Mouse (Mus musculus): Measurements from ENCODE around the gene Extl2. TPM values are rescaled to one million over a fixed set of nuclear protein-coding genes. Genes with fewer than 3 reads are reported as not detected.

Extl2 gene
- polyA plus RNA-seq, 1 experiment from 2014 or later: 24.6 TPM

- ATAC-seq (replicated peaks): peak; percentile 78
- Histone ChIP-seq H3K9me3 (no peaks in the 10 kb centered on the region), H3K4me2 (replicated peaks) (no peak overlapping the region), H3K9ac (replicated peaks) (no peak overlapping the region), H3K27me3 (no peaks in the 10 kb centered on the region), H3K4me1 (0 out of 2 replicates have a peak, but pooled peaks cover 3% of the 10 kb centered on the region), H3K27ac (replicated peaks) (no peak overlapping the region), H3K4me3 (no peak overlapping the region), H3K36me3 (no peaks in the 10 kb centered on the region)
- 16% methylated on average over 5 of the region's 5 CpGs for WGBS
These were observed 39.8 kb downstream of the Extl2 start for GRCm38 (mm10) chr3:116047034-116047433.

GRCm38 (mm10) chr3:116057078-116057477 is 49.8 kb downstream of the Extl2 start:
- H3K27ac ChIP-seq (replicated peaks): no peak overlapping the region
- ATAC-seq (replicated peaks): no peak
- no peak overlapping the region for H3K9ac ChIP-seq (replicated peaks)
- no peak overlapping the region for H3K4me2 ChIP-seq (replicated peaks)
- no peaks in the 10 kb centered on the region for H3K4me1 ChIP-seq
- no peaks in the 10 kb centered on the region for H3K36me3 ChIP-seq
- H3K27me3 ChIP-seq: no peaks in the 10 kb centered on the region
- 52% methylated on average over 6 of the region's 6 CpGs for WGBS
- H3K4me3 ChIP-seq: no peak overlapping the region
- H3K9me3 ChIP-seq: no peaks in the 10 kb centered on the region

DNA sequence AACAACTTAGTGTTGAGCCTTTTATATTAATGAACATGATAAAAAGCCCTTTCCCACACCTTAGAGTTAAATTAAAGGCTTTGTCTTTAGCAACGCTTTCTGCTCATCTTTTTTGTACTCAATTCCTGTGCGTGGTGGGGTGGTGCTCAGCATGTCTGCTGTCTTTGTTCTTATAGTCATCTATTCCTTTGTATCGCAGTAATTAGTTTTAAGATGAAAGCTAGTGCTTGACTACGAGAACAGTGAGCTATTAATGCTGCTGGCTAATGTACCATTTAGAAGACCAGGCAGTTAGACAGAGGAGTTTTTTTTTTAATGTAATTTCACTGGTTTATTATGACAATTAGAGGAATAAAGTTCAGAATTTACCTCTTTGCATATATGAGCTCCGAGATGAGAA is 53.1 kb downstream of the Extl2 start:
- Histone ChIP-seq H3K9ac (replicated peaks) (no peak overlapping the region), H3K9me3 (no peaks in the 10 kb centered on the region), H3K4me3 (no peak overlapping the region), H3K4me1 (no peaks in the 10 kb centered on the region), H3K27ac (replicated peaks) (0 out of 2 replicates have a peak overlapping the region, but pooled peaks have one; percentile 7), H3K4me2 (replicated peaks) (no peak overlapping the region), H3K27me3 (no peaks in the 10 kb centered on the region), H3K36me3 (no peaks in the 10 kb centered on the region)
- ATAC-seq (replicated peaks): 0 out of 2 replicates have a peak, but pooled peaks have one; percentile 38
- WGBS: 25% methylated on average over 5 of the region's 5 CpGs

DNA sequence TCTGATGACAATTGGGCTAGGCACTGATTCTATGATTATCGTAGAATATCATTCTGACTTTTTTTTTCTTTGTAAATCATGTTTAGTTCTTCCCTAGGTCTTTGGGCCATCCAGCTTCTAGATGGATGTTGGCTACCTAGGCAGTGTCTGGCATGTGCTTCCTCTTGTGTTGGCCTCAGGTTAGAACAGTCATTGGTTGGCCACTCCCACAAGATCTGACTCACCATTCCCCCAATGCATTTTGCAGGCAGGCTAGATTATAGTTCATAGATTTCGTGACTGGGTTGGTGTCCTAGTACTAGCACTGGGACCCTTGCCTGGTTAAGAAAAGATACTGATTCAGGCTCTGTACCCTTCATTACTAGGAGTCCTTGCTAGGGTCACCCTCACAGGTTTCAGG is 54.9 kb downstream of the Extl2 start:
- WGBS: 96% methylated on average over 2 of the region's 2 CpGs
- H3K27ac ChIP-seq (replicated peaks): no peak overlapping the region
- ATAC-seq (replicated peaks): no peak
- H3K9ac ChIP-seq (replicated peaks): no peak overlapping the region
- no peak overlapping the region for H3K4me3 ChIP-seq
- H3K36me3 ChIP-seq: no peaks in the 10 kb centered on the region
- H3K4me2 ChIP-seq (replicated peaks): no peak overlapping the region
- H3K27me3 ChIP-seq: no peaks in the 10 kb centered on the region
- no peaks in the 10 kb centered on the region for H3K9me3 ChIP-seq
- no peaks in the 10 kb centered on the region for H3K4me1 ChIP-seq

DNA sequence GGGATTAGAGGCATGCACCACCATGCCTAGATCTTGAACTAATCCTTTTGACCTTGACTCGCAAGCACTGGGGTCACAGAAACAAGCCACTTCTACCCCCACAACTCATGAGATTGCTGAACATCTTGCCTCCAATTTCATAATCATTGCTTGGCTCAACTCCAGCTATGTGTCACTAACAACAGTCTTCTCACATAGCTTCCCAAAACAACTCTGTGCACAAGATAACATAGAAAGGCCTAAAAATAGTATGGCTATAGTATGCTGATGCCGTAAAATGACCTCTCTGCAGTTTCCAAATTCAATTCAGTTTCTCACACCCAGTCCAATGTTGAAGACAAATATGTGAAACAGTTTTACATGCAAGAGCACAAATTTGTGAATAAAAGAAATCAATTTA is 65.3 kb downstream of the Extl2 start:
- Histone ChIP-seq H3K4me3 (no peak overlapping the region), H3K9me3 (no peaks in the 10 kb centered on the region), H3K27ac (replicated peaks) (no peak overlapping the region), H3K4me1 (no peaks in the 10 kb centered on the region), H3K9ac (replicated peaks) (no peak overlapping the region), H3K36me3 (no peaks in the 10 kb centered on the region), H3K4me2 (replicated peaks) (no peak overlapping the region), H3K27me3 (no peaks in the 10 kb centered on the region)
- WGBS: 72% methylated on average over 2 of the region's 2 CpGs
- no peak for ATAC-seq (replicated peaks)

DNA sequence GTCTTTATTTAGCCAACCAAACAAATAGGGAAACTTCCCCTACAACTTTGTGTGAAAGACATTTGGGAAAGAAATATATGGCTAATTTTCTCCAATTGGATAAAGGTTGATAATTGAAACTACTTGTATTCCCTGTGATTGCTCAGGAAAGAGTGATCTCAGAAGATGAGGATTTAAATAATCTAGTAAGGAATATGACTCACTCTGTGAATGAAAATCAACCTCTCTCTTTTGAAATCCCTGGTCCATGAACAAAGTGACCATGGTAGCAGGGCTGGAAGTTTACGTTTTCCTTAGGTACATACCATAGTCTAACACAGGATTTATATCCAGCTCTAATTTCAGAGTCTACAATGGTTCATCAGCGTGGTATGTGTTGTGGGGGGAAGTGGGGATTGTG is 69.5 kb downstream of the Extl2 start:
- H3K4me3 ChIP-seq: no peak overlapping the region
- no peaks in the 10 kb centered on the region for H3K4me1 ChIP-seq
- WGBS: 89% methylated on average over 2 of the region's 2 CpGs
- H3K27me3 ChIP-seq: no peaks in the 10 kb centered on the region
- no peak overlapping the region for H3K4me2 ChIP-seq (replicated peaks)
- H3K36me3 ChIP-seq: no peaks in the 10 kb centered on the region
- no peak for ATAC-seq (replicated peaks)
- H3K9ac ChIP-seq (replicated peaks): no peak overlapping the region
- no peak overlapping the region for H3K27ac ChIP-seq (replicated peaks)
- no peaks in the 10 kb centered on the region for H3K9me3 ChIP-seq

GRCm38 (mm10) chr3:116078490-116078889 is 71.2 kb downstream of the Extl2 start:
- no peaks in the 10 kb centered on the region for H3K4me1 ChIP-seq
- no peak overlapping the region for H3K4me2 ChIP-seq (replicated peaks)
- no peaks in the 10 kb centered on the region for H3K9me3 ChIP-seq
- H3K36me3 ChIP-seq: no peaks in the 10 kb centered on the region
- no peaks in the 10 kb centered on the region for H3K27me3 ChIP-seq
- H3K9ac ChIP-seq (replicated peaks): no peak overlapping the region
- WGBS: 73% methylated on average over 4 of the region's 4 CpGs
- no peak overlapping the region for H3K27ac ChIP-seq (replicated peaks)
- no peak overlapping the region for H3K4me3 ChIP-seq
- ATAC-seq (replicated peaks): no peak

Small RNAs within 50 kb of the gene (microRNA-seq; reads per million reads assigned to microRNA genes)
- not detected for gene Mir669n

Other genes with a start within 250 kb of the Extl2 start
- 28.8 and 29.4 TPM in 2 replicates for gene Dph5, start 119.6 kb upstream of the Extl2 start, polyA plus RNA-seq (2015; fragmentation: Nextera tagmentation; extraction: Ambion mirVana)
- gene Slc30a7, start 56 bp upstream of the Extl2 start, polyA plus RNA-seq (2015; fragmentation: Nextera tagmentation; extraction: Ambion mirVana): 16.6 and 20.7 TPM in 2 replicates
- gene Vcam1, start 122.2 kb downstream of the Extl2 start, polyA plus RNA-seq (2015; fragmentation: Nextera tagmentation; extraction: Ambion mirVana): 26.2 and 29.2 TPM in 2 replicates
- gene Gpr88, start 246.0 kb downstream of the Extl2 start, polyA plus RNA-seq (2015; fragmentation: Nextera tagmentation; extraction: Ambion mirVana): 15.4 and 18.6 TPM in 2 replicates

Measured in forebrain, embryonic 15.5 days (tissue).